Mouse (Mus musculus): ENCODE results near the gene 6430628N08Rik.

- no peak for TF ChIP-seq GATA1 (IDR thresholded peaks at IDR 0.05; ENCODE audit: borderline replicate concordance, low read length)
- TF ChIP-seq FLI1 (IDR thresholded peaks at IDR 0.05; ENCODE audit: low read length), result no peak
Observed at GRCm38 (mm10) chr4:115937061-115937976, 46.9 kb downstream of the 6430628N08Rik start.

Data from megakaryocyte, embryonic 14.5 days (primary cell).